Mouse (Mus musculus): ENCODE results near the gene Ccdc171. TPM values are rescaled to one million over a fixed set of nuclear protein-coding genes. Genes with fewer than 3 reads are reported as not detected.
"Not testable (repeated sequence)": the region's sequence is repeated elsewhere in the genome, so short reads cannot be mapped to it uniquely, and the experiment has no call there.

The Ccdc171 gene
- total RNA-seq (2014; fragmentation: Nextera tagmentation), result 24.1 and 27.3 TPM in 2 replicates
- total RNA-seq (2017), result 22.4 and 28.7 TPM in 2 replicates

DNA sequence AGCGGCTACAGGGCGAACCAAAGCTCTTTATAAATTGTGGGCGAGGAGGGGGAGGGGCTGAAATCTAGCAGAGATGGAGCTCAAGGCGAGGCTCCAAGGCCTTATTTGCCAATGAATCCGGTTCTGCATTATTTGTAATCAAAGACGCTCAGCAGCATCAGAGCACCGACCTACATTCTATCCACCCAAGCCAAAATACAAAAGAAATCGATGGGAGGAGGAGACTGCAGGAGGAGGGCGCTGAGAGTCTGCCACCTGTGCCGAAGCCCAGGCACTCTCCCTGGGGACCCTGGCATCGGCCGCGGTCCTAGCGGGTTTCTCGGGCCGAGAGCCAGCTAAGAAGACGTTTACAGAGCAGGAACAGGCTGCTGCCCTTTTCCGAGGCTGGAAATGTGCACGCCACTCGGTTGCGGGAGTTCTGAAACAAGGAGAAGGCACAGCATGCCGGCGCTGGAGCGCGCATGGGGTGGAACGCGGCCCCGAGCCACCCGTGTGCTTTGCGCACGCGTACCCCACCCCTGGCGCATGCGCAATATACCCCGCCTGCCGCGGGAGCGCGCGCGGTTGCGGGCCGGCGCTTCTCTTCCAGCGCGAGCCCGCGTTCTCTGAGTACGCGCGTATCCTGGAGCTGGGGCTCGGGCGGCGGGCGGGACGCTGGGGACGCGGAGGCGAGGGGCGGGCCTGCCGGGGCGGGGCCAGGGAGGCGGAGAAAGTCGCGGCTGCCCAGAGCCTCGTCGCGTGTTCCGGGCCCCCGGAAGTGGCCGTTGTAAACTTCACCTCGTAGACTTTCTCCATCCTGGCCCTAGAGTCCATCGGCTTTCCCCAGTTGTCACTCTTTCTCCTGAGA lies at the start of gene Ccdc171:
Gene Ccdc171 (plus strand): TSS at position 703 of the 847 bp plus-strand sequence.
- peak; percentile 83 for ATAC-seq (replicated peaks; ENCODE audit: low FRiP score, low TSS enrichment, poor library complexity, severe bottlenecking)

- no peak for ATAC-seq (replicated peaks; ENCODE audit: low FRiP score, low TSS enrichment, poor library complexity, severe bottlenecking)
Measured at GRCm38 (mm10) chr4:83485250-83485649, 40.1 kb upstream of the Ccdc171 start.

GRCm38 (mm10) chr4:83485735-83486116 lies 39.6 kb upstream of the Ccdc171 start:
- ATAC-seq (replicated peaks; ENCODE audit: low FRiP score, low TSS enrichment, poor library complexity, severe bottlenecking), result peak; percentile 92

- ATAC-seq (replicated peaks; ENCODE audit: low FRiP score, low TSS enrichment, poor library complexity, severe bottlenecking), result peak; percentile 90
Measured at GRCm38 (mm10) chr4:83486117-83486901, 39.0 kb upstream of the Ccdc171 start, which contains the start of gene Psip1. Gene Psip1 (minus strand): TSS chr4:83486459.

DNA sequence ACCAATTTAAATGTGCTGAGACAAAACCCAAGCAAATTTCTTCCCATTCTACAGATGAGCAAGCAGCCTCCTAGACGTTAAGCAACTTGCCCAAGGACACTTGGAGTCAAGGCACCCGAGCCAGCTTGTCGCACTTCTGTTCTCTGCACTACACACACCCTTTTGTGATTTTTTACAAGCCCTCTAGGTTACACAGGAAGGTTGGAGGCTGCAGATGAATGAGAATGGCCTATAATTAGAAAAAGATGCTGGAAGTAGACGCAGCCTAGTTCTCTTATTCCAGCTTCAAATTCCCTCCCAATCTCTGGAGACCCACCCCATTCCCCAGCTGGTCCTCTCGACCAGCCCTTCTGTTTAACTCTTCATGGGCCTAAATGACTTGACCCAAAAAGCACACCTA lies 36.2 kb upstream of the Ccdc171 start:
- no peak for ATAC-seq (replicated peaks; ENCODE audit: low FRiP score, low TSS enrichment, poor library complexity, severe bottlenecking)

- ATAC-seq (replicated peaks; ENCODE audit: low FRiP score, low TSS enrichment, poor library complexity, severe bottlenecking), result no peak
Measured at GRCm38 (mm10) chr4:83493112-83493511, 32.2 kb upstream of the Ccdc171 start.

DNA sequence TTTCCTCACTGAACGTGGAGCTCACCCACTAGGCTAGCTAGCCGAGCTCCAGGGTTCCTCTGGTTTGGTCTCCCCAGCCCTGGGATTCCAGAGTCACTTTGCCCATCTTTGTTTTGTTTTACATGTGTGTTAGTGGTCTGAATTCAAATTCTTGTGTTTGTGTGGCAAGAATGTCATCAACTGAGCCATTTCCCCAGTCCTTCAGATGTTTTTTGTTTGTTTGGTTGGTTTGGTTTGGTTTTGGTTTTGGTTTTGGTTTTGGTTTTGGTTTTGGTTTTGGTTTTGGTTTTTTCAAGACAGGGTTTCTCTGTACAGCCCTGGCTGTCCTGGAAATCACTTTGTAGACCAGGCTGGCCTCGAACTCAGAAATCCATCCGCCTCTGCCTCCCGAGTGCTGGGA lies 28.3 kb upstream of the Ccdc171 start:
- not testable (repeated sequence) for ATAC-seq (replicated peaks; ENCODE audit: low FRiP score, low TSS enrichment, poor library complexity, severe bottlenecking)

GRCm38 (mm10) chr4:83500154-83501036 lies 24.9 kb upstream of the Ccdc171 start:
- ATAC-seq (replicated peaks; ENCODE audit: low FRiP score, low TSS enrichment, poor library complexity, severe bottlenecking), result no peak

GRCm38 (mm10) chr4:83501037-83501430 lies 24.3 kb upstream of the Ccdc171 start:
- no peak for ATAC-seq (replicated peaks; ENCODE audit: low FRiP score, low TSS enrichment, poor library complexity, severe bottlenecking)

GRCm38 (mm10) chr4:83509600-83509999 lies 15.7 kb upstream of the Ccdc171 start:
- ATAC-seq (replicated peaks; ENCODE audit: low FRiP score, low TSS enrichment, poor library complexity, severe bottlenecking), result no peak

DNA sequence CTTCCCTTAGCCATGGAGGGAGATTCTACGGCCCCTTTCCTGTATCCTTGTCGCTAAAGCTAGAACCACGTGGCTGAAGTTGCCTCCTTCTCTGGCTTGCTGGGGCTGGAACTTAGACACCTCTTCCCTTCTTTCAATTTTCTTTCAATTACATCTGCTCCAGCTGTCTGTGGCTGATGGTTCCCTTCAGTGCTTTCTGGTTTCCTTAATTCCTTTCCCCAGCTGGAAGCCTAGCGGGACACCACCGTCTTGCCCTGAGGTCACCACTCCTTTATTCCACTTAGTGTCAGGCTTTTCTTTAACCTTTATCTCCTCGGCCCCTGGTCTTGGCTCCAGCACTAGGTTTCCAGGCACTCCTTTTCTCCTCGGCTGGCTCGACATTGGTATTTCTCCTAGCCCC lies 14.3 kb upstream of the Ccdc171 start:
- ATAC-seq (replicated peaks; ENCODE audit: low FRiP score, low TSS enrichment, poor library complexity, severe bottlenecking), result no peak

GRCm38 (mm10) chr4:83512217-83512616 lies 13.1 kb upstream of the Ccdc171 start:
- ATAC-seq (replicated peaks; ENCODE audit: low FRiP score, low TSS enrichment, poor library complexity, severe bottlenecking), result no peak

GRCm38 (mm10) chr4:83512644-83513043 lies 12.7 kb upstream of the Ccdc171 start:
- ATAC-seq (replicated peaks; ENCODE audit: low FRiP score, low TSS enrichment, poor library complexity, severe bottlenecking), result no peak

GRCm38 (mm10) chr4:83514183-83514582 lies 11.2 kb upstream of the Ccdc171 start:
- ATAC-seq (replicated peaks; ENCODE audit: low FRiP score, low TSS enrichment, poor library complexity, severe bottlenecking), result no peak

- no peak for ATAC-seq (replicated peaks; ENCODE audit: low FRiP score, low TSS enrichment, poor library complexity, severe bottlenecking)
Measured at GRCm38 (mm10) chr4:83514976-83515669, 10.2 kb upstream of the Ccdc171 start.

DNA sequence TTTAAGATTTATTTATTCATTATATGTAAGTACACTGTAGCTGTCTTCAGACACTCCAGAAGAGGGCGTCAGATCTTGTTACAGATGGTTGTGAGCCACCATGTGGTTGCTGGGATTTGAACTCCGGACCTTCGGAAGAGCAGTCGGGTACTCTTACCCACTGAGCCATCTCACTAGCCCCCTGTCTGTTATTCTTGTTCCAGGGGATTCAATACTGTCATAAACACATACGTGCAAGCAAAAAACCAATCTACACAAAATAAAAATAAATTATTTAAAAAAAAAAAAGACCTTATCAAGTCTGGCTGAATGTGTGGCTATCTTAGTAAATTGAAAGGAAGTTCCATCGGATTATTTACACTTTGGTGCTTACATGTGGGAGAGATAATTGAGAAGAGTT lies 9.2 kb upstream of the Ccdc171 start:
- ATAC-seq (replicated peaks; ENCODE audit: low FRiP score, low TSS enrichment, poor library complexity, severe bottlenecking), result not testable (repeated sequence)

DNA sequence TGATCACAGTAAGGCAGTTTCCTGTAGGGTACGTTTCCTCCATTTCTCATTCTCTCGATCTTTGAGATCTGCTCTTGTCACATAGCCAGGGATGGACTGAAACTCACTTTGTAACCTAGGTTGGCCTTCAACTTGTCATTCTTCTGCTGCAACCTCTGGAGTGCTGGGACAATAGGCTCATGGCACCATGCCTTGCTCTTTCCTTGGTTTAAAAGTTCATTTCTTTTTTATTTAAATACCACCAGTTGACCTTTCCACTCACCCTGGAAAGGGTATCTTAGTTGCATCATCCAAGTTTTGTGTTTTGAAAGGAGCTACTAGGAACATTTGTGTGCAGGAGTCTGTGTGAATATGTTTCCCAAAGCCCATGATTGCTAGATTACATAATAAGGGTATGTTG lies 6.2 kb upstream of the Ccdc171 start:
- no peak for ATAC-seq (replicated peaks; ENCODE audit: low FRiP score, low TSS enrichment, poor library complexity, severe bottlenecking)

DNA sequence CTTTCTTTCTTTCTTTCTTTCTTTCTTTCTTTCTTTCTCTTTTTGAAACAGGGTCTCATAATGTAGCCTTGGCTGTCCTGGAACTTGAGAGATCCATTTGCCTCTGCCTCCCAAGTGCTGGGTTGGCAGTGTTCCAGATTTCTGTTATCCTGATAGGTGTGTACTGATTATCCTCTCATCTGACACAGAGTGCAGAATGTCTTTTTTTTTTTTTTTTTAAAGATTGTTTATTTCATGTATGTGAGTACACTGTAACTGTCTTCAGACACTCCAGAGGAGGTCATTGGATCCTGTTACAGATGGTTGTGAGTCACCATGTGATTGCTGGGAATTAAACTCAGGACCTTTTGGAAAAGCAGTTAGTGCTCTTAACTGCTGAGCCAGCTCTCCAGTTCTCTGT lies 5.5 kb upstream of the Ccdc171 start:
- ATAC-seq (replicated peaks; ENCODE audit: low FRiP score, low TSS enrichment, poor library complexity, severe bottlenecking), result no peak

- no peak for ATAC-seq (replicated peaks; ENCODE audit: low FRiP score, low TSS enrichment, poor library complexity, severe bottlenecking)
Measured at GRCm38 (mm10) chr4:83520308-83520707, 5.0 kb upstream of the Ccdc171 start.

All from megakaryocyte-erythroid progenitor cell, adult 5-6 weeks (primary cell).